Mouse (Mus musculus) CH12.LX (cell line): ENCODE data around the gene Uba52.

ENCODE experiments used
- CTCF ChIP-seq, 2 experiments: IDR thresholded peaks in 1 of 2; conservative IDR thresholded peaks in 1 of 2; 2 replicates each; pipeline ENCODE4 v1.5.1; 2011 to 2012; ENCODE audit warnings: low read depth in 2 of 2, low read length in 2 of 2, improper control_type of control experiment in 1 of 2, inconsistent platforms in 1 of 2, mild to moderate bottlenecking in 1 of 2, moderate library complexity in 1 of 2
- EP300 ChIP-seq: IDR thresholded peaks from 2 replicates; pipeline ENCODE4 v1.6.1; 2011; ENCODE audit warnings: low read length, improper control_type of control experiment
- GABPA ChIP-seq: IDR thresholded peaks from 2 replicates; pipeline ENCODE4 v1.6.1; 2012; ENCODE audit warnings: low read depth, low read length, improper control_type of control experiment, inconsistent platforms; ENCODE audit not compliant: insufficient replicate concordance
- KAT2A ChIP-seq: IDR thresholded peaks from 2 replicates; pipeline ENCODE4 v1.6.1; 2012; ENCODE audit warnings: low read length, improper control_type of control experiment, inconsistent platforms; ENCODE audit not compliant: insufficient replicate concordance
- MXI1 ChIP-seq: IDR thresholded peaks from 2 replicates; pipeline ENCODE4 v1.6.1; 2011; ENCODE audit warnings: mild to moderate bottlenecking, low read depth, low read length, improper control_type of control experiment
- MYC ChIP-seq: IDR thresholded peaks from 2 replicates; pipeline ENCODE4 v1.6.1; 2011; ENCODE audit warnings: low read depth, mild to moderate bottlenecking, improper control_type of control experiment, low read length
- NRF1 ChIP-seq: IDR thresholded peaks from 2 replicates; pipeline ENCODE4 v1.6.1; 2014; ENCODE audit warnings: low read depth, mild to moderate bottlenecking, inconsistent platforms, low read length, improper control_type of control experiment, moderate library complexity
- POLR2A ChIP-seq: IDR thresholded peaks from 2 replicates; pipeline ENCODE4 v1.6.1; 2011; ENCODE audit warnings: low read depth, mild to moderate bottlenecking, improper control_type of control experiment, low read length
- POLR2AphosphoS2 ChIP-seq: IDR thresholded peaks from 2 replicates; pipeline ENCODE4 v1.6.1; 2011; ENCODE audit warnings: low read depth, low read length, improper control_type of control experiment
- RAD21 ChIP-seq: IDR thresholded peaks from 2 replicates; pipeline ENCODE4 v1.6.1; 2011; ENCODE audit warnings: low read depth, mild to moderate bottlenecking, low read length, improper control_type of control experiment, moderate library complexity
- SMC3 ChIP-seq: IDR thresholded peaks from 2 replicates; pipeline ENCODE4 v1.6.1; 2011; ENCODE audit warnings: low read depth, low read length, improper control_type of control experiment
- USF1 ChIP-seq: IDR thresholded peaks from 2 replicates; pipeline ENCODE4 v1.6.1; 2014; ENCODE audit warnings: low read depth, mild to moderate bottlenecking, inconsistent platforms, low read length, improper control_type of control experiment
- ZC3H11A ChIP-seq: IDR thresholded peaks from 2 replicates; pipeline ENCODE4 v1.6.1; 2012; ENCODE audit warnings: low read depth, mild to moderate bottlenecking, inconsistent platforms, low read length, improper control_type of control experiment
- ZMIZ1 ChIP-seq: IDR thresholded peaks from 2 replicates; pipeline ENCODE4 v1.6.1; 2012; ENCODE audit warnings: low read depth, mild to moderate bottlenecking, inconsistent platforms, low read length, improper control_type of control experiment

- TF ChIP-seq RAD21 (no peak), ZC3H11A (no peak), USF1 (no peak), POLR2A (no peak), ZMIZ1 (no peak), CTCF (conservative IDR thresholded peaks at IDR 0.05 in 1 of 2, IDR thresholded peaks at IDR 0.05 in 1 of 2; ENCODE audit: low read depth in 2 of 2, low read length in 2 of 2) (no peak), NRF1 (no peak), POLR2AphosphoS2 (no peak), EP300 (no peak), MYC (no peak), SMC3 (no peak), GABPA (no peak), KAT2A (no peak), MXI1 (no peak)
Observed at GRCm38 (mm10) chr8:70552836-70553235, 42.2 kb upstream of the Uba52 start.
